Mouse (Mus musculus): ENCODE data around the gene 1700028J19Rik. TPM values are rescaled to one million over a fixed set of nuclear protein-coding genes. Genes with fewer than 3 reads are reported as not detected.
A peak's percentile ranks its signal among the peaks of the same experiment; 100 is the strongest.
"Not testable (repeated sequence)": the region's sequence is repeated elsewhere in the genome, so short reads cannot be mapped to it uniquely, and the experiment has no call there.

Gene 1700028J19Rik
- polyA plus RNA-seq, 1 experiment from 2014 or later: 0.54 TPM

GRCm38 (mm10) chr7:44257278-44257677 is 10.8 kb upstream of the 1700028J19Rik start, which contains the start of gene Acp4:
TSS of gene Acp4 (minus strand) at chr7:44257378.
- Histone ChIP-seq H3K9me3 (ENCODE audit: low read length) (no peaks in the 10 kb centered on the region), H3K27me3 (ENCODE audit: insufficient read depth, low read length) (0 out of 2 replicates have a peak, but pooled peaks cover 5% of the 10 kb centered on the region), H3K4me3 (ENCODE audit: low read depth, low read length) (no peak within 1 kb of the TSS), H3K36me3 (replicated peaks; ENCODE audit: insufficient read depth, low read length) (peaks cover 12% of the 10 kb centered on the region; the same call in 1 of the 2 replicates), H3K9ac (replicated peaks) (no peak within 1 kb of the TSS), H3K4me2 (ENCODE audit: low read depth, low read length) (no peak within 1 kb of the TSS), H3K4me1 (ENCODE audit: insufficient read depth) (no peaks in the 10 kb centered on the region), H3K27ac (ENCODE audit: low read depth) (no peak within 1 kb of the TSS)
- no peak for TF ChIP-seq CTCF (IDR thresholded peaks at IDR 0.05; ENCODE audit: low read depth)
- TF ChIP-seq EP300 (IDR thresholded peaks at IDR 0.05; ENCODE audit: low read depth): no peak
- ATAC-seq: no peak
- WGBS (ENCODE audit: insufficient replicate concordance): 73% methylated on average over 4 of the region's 4 CpGs
- DNase-seq: no peak

GRCm38 (mm10) chr7:44254930-44255329 is 8.4 kb upstream of the 1700028J19Rik start:
- no peaks in the 10 kb centered on the region for H3K4me1 ChIP-seq (ENCODE audit: insufficient read depth)
- no peaks in the 10 kb centered on the region for H3K27me3 ChIP-seq (ENCODE audit: insufficient read depth, low read length)
- no peak overlapping the region for H3K4me2 ChIP-seq (ENCODE audit: low read depth, low read length)
- WGBS (ENCODE audit: insufficient replicate concordance): 54% methylated on average over 6 of the region's 6 CpGs
- no peak overlapping the region for H3K9ac ChIP-seq (replicated peaks)
- no peak for TF ChIP-seq CTCF (IDR thresholded peaks at IDR 0.05; ENCODE audit: low read depth)
- TF ChIP-seq EP300 (IDR thresholded peaks at IDR 0.05; ENCODE audit: low read depth): no peak
- no peaks in the 10 kb centered on the region for H3K9me3 ChIP-seq (ENCODE audit: low read length)
- ATAC-seq (no peak), DNase-seq (no peak)
- peaks cover 20% of the 10 kb centered on the region for H3K36me3 ChIP-seq (replicated peaks; ENCODE audit: insufficient read depth, low read length)
- H3K27ac ChIP-seq (ENCODE audit: low read depth): no peak overlapping the region
- no peak overlapping the region for H3K4me3 ChIP-seq (ENCODE audit: low read depth, low read length)

GRCm38 (mm10) chr7:44253023-44253616 is 6.6 kb upstream of the 1700028J19Rik start:
- H3K4me3 ChIP-seq (ENCODE audit: low read depth, low read length): no peak overlapping the region
- ATAC-seq (no peak; the same call in 1 of the 2 replicates), DNase-seq (no peak)
- H3K9me3 ChIP-seq (ENCODE audit: low read length): no peaks in the 10 kb centered on the region
- no peak for TF ChIP-seq CTCF (IDR thresholded peaks at IDR 0.05; ENCODE audit: low read depth)
- TF ChIP-seq EP300 (IDR thresholded peaks at IDR 0.05; ENCODE audit: low read depth): no peak
- no peaks in the 10 kb centered on the region for H3K27me3 ChIP-seq (ENCODE audit: insufficient read depth, low read length)
- H3K4me2 ChIP-seq (ENCODE audit: low read depth, low read length): no peak overlapping the region
- 75% methylated on average over 15 of the region's 15 CpGs for WGBS (ENCODE audit: insufficient replicate concordance)
- no peak overlapping the region for H3K9ac ChIP-seq (replicated peaks)
- peaks cover 31% of the 10 kb centered on the region for H3K36me3 ChIP-seq (replicated peaks; ENCODE audit: insufficient read depth, low read length)
- no peaks in the 10 kb centered on the region for H3K4me1 ChIP-seq (ENCODE audit: insufficient read depth)
- H3K27ac ChIP-seq (ENCODE audit: low read depth): no peak overlapping the region

- H3K9ac ChIP-seq (replicated peaks); H3K4me2 ChIP-seq (ENCODE audit: low read depth, low read length); H3K9me3 ChIP-seq (ENCODE audit: low read length); H3K4me3 ChIP-seq (ENCODE audit: low read depth, low read length); H3K27me3 ChIP-seq (ENCODE audit: insufficient read depth, low read length); H3K4me1 ChIP-seq (ENCODE audit: insufficient read depth); ATAC-seq; DNase-seq; H3K27ac ChIP-seq (ENCODE audit: low read depth): not testable (repeated sequence)
- WGBS (ENCODE audit: insufficient replicate concordance): 91% methylated on average over 17 of the region's 17 CpGs
- peaks cover 31% of the 10 kb centered on the region for H3K36me3 ChIP-seq (replicated peaks; ENCODE audit: insufficient read depth, low read length)
Measured at GRCm38 (mm10) chr7:44250732-44251275, 4.3 kb upstream of the 1700028J19Rik start.

GRCm38 (mm10) chr7:44249248-44249647 is 2.8 kb upstream of the 1700028J19Rik start:
- WGBS (ENCODE audit: insufficient replicate concordance): 81% methylated on average over 4 of the region's 4 CpGs
- H3K4me2 ChIP-seq (ENCODE audit: low read depth, low read length): no peak overlapping the region
- ATAC-seq: no peak

GRCm38 (mm10) chr7:44247971-44248370 is 1.5 kb upstream of the 1700028J19Rik start:
- 90% methylated on average over 2 of the region's 2 CpGs for WGBS (ENCODE audit: insufficient replicate concordance)
- no peak for ATAC-seq
- Histone ChIP-seq H3K4me2 (ENCODE audit: low read depth, low read length) (peak overlapping the region; percentile 88), H3K27ac (ENCODE audit: low read depth) (no peak overlapping the region), H3K9ac (replicated peaks) (no peak overlapping the region), H3K27me3 (ENCODE audit: insufficient read depth, low read length) (no peaks in the 10 kb centered on the region), H3K9me3 (ENCODE audit: low read length) (no peaks in the 10 kb centered on the region), H3K4me3 (ENCODE audit: low read depth, low read length) (peak overlapping the region; percentile 84; the same call in 1 of the 2 replicates), H3K4me1 (ENCODE audit: insufficient read depth) (peaks cover 18% of the 10 kb centered on the region), H3K36me3 (replicated peaks; ENCODE audit: insufficient read depth, low read length) (peaks cover 26% of the 10 kb centered on the region)
- no peak for DNase-seq
- TF ChIP-seq EP300 (IDR thresholded peaks at IDR 0.05; ENCODE audit: low read depth) (no peak), CTCF (IDR thresholded peaks at IDR 0.05; ENCODE audit: low read depth) (no peak)

More at GRCm38 (mm10) chr7:44249248-44249647, 2.8 kb upstream of the 1700028J19Rik start:
- H3K9ac ChIP-seq (replicated peaks): no peak overlapping the region
- peaks cover 31% of the 10 kb centered on the region for H3K36me3 ChIP-seq (replicated peaks; ENCODE audit: insufficient read depth, low read length)
- H3K4me3 ChIP-seq (ENCODE audit: low read depth, low read length): no peak overlapping the region
- DNase-seq: no peak
- no peaks in the 10 kb centered on the region for H3K27me3 ChIP-seq (ENCODE audit: insufficient read depth, low read length)
- H3K9me3 ChIP-seq (ENCODE audit: low read length): no peaks in the 10 kb centered on the region
- TF ChIP-seq CTCF (IDR thresholded peaks at IDR 0.05; ENCODE audit: low read depth) (no peak), EP300 (IDR thresholded peaks at IDR 0.05; ENCODE audit: low read depth) (no peak)
- no peak overlapping the region for H3K27ac ChIP-seq (ENCODE audit: low read depth)
- H3K4me1 ChIP-seq (ENCODE audit: insufficient read depth): peaks cover 18% of the 10 kb centered on the region
